ENCODE assay signal across 8 mouse cellular contexts in the genomic region with DNA sequence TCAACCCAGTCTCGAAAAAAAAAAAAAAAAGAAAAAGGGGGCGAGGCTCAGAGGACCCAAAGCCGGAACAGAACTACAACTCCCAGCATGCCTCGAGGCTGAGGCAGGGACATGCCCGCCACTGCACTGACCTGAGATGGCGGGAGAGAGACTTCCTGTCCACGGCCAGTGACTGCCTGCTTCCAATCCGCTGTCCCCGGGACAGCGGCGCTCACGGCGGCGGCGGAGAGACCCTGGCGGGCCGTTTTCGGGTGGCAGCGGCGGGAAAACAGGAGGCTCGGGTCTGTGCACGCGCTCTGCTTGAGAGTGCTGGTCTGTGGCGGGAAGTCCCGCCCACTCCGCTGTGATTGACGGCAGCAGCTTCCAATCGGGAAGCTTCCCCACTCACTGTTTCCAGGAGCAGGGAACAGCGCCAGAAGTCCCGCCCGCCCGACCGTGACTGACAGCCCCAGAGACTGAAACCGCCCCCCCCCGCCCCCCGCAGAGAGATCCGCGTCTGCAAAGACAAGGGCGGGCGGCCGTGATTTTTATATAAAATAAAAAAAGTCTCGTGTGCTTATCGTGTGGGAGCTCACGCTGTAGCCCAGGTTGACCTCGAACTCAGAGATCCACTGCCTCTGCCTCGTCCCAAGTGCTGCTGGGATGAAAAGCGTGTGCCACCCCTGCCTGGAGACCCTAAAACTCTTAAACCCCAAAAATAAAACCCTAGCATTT. TPM values are rescaled to one million over a fixed set of nuclear protein-coding genes. Genes with fewer than 3 reads are reported as not detected.
DNase-seq lines count a peak whose midpoint lies in the region; ATAC-seq lines count a peak whose summit lies in the region.

No protein-coding gene starts in this region.

- no peaks in the 10 kb centered on the region for H3K36me3 ChIP-seq in hindbrain, embryonic 14.5 days (replicated peaks; ENCODE audit: control insufficient read depth, insufficient read depth)

- H3K9ac ChIP-seq in hindbrain, embryonic 14.5 days = peak overlapping the region; percentile 95

- ATAC-seq in hindbrain, embryonic 14.5 days (ENCODE audit: low FRiP score) = peak; percentile 99

- DNase-seq in R1 (ENCODE audit: low read depth, low spot score) = peak; percentile 93
- DNase-seq in cerebellum, postnatal 25 days = peak; percentile 100
- peak; percentile 100 for DNase-seq in frontal cortex, postnatal 25 days (ENCODE audit: low spot score in 2 of 2)
- peak; percentile 98 for DNase-seq in hindbrain, embryonic 14.5 days (ENCODE audit: low spot score)
- peak; percentile 99 for DNase-seq in layer of hippocampus, postnatal 36 days
- DNase-seq in lung, postnatal 36 days = peak; percentile 99
- DNase-seq in retina, postnatal 1 day = peak; percentile 96
- DNase-seq in urinary bladder, adult 18-20 months (ENCODE audit: low spot score in 2 of 2) = peak; percentile 95 to 100

- WGBS in hindbrain, embryonic 14.5 days = under 1% methylated on average over 46 of the region's 47 CpGs

- no peaks in the 10 kb centered on the region for H3K27me3 ChIP-seq in hindbrain, embryonic 14.5 days (ENCODE audit: control insufficient read depth, insufficient read depth, low read length)

- H3K4me1 ChIP-seq in hindbrain, embryonic 14.5 days (replicated peaks; ENCODE audit: control insufficient read depth, insufficient read depth, low read length) = no peaks in the 10 kb centered on the region

- H3K9me3 ChIP-seq in hindbrain, embryonic 14.5 days (ENCODE audit: control insufficient read depth, low read length) = no peaks in the 10 kb centered on the region

- peak overlapping the region; percentile 69 for H3K4me2 ChIP-seq in hindbrain, embryonic 14.5 days (replicated peaks)

- H3K27ac ChIP-seq in hindbrain, embryonic 14.5 days = peak overlapping the region; percentile 97

- peak overlapping the region; percentile 86 for H3K4me3 ChIP-seq in hindbrain, embryonic 14.5 days (replicated peaks; ENCODE audit: low read length)

RNA-seq across cellular contexts. Expression of a gene that starts 33.1 kb away (rescaled TPM):
- polyA plus RNA-seq in hindbrain, embryonic 14.5 days (2014; fragmentation: Nextera tagmentation; extraction: Ambion mirVana) = 64.9 and 68.6 TPM in 2 replicates
- 100 to 1,000 TPM; 194 to 203 TPM for total RNA-seq in layer of hippocampus, postnatal 36 days (2021)

RNA-seq across cellular contexts. Expression of a gene that starts 42.0 kb away (rescaled TPM):
- not detected in 2 replicates for polyA plus RNA-seq in hindbrain, embryonic 14.5 days (2014; fragmentation: Nextera tagmentation; extraction: Ambion mirVana)
- not detected for total RNA-seq in layer of hippocampus, postnatal 36 days (2021)

Comparison
In these comparisons a context has a peak if more than half of its experiments do, and no peak if none do; other contexts are left out.
1. Peak in every context shown above with its lines: DNase-seq, ATAC-seq, H3K4me3 ChIP-seq and H3K27ac ChIP-seq.